In genomic region chr17:47773604-47774003, GRCm38 (mm10) we compare ENCODE assay signal across 29 mouse cellular contexts. TPM values are rescaled to one million over a fixed set of nuclear protein-coding genes. Genes with fewer than 3 reads are reported as not detected.
A peak's percentile ranks its signal among the peaks of the same experiment; 100 is the strongest.
DNase-seq lines count a peak whose midpoint lies in the region; ATAC-seq and TF ChIP-seq lines count a peak whose summit lies in the region.
"Had no signal": no experiment of that assay in that cellular context is flagged by ENCODE, and none has a peak within 500 bp of the region (broad histone marks: within the 10 kb centered on the region; RNA-seq: fewer than 3 reads in every experiment).

No protein-coding gene starts in this region.

- no peak overlapping the region for H3K4me2 ChIP-seq in intestine, embryonic 16.5 days (ENCODE audit: low read depth, low read length)
- no peak overlapping the region for H3K4me2 ChIP-seq in intestine, embryonic 15.5 days (replicated peaks)
- no peak overlapping the region for H3K4me2 ChIP-seq in limb, embryonic 13.5 days (replicated peaks)
- H3K4me2 ChIP-seq: heart, embryonic 11.5 days; liver, embryonic 13.5 days; lung, embryonic 14.5 days; midbrain, embryonic 12.5 days had no signal

- TF ChIP-seq POLR2A in cerebellum, adult 2 months (IDR thresholded peaks at IDR 0.05; ENCODE audit: borderline replicate concordance, insufficient read depth, low read length) = no peak

- 43% methylated on average over 6 of the region's 6 CpGs for WGBS in cerebellum, adult 2 months
- WGBS in intestine, embryonic 16.5 days = 58% methylated on average over 6 of the region's 6 CpGs
- 60% methylated on average over 6 of the region's 6 CpGs for WGBS in intestine, embryonic 15.5 days
- 15% methylated on average over 6 of the region's 6 CpGs for WGBS in limb, embryonic 13.5 days

- no peak overlapping the region for H3K4me3 ChIP-seq in cerebellum, adult 2 months (replicated peaks; ENCODE audit: insufficient read depth, low read depth, low read length)
- H3K4me3 ChIP-seq in intestine, embryonic 16.5 days (ENCODE audit: low read length) = no peak overlapping the region
- no peak overlapping the region for H3K4me3 ChIP-seq in intestine, embryonic 15.5 days (replicated peaks)
- no peak overlapping the region for H3K4me3 ChIP-seq in brown adipose tissue, adult 24 weeks (ENCODE audit: insufficient read depth, low read depth, low read length)
- H3K4me3 ChIP-seq in limb, embryonic 13.5 days = no peak overlapping the region
- no peak overlapping the region for H3K4me3 ChIP-seq in layer of hippocampus, adult 2 months
- H3K4me3 ChIP-seq: erythroblast, embryonic 14.5 days; liver, embryonic 13.5 days; midbrain, embryonic 12.5 days had no signal

- H3K9me3 ChIP-seq in intestine, embryonic 16.5 days (ENCODE audit: control insufficient read depth, low read length) = peaks cover 6% of the 10 kb centered on the region; the same call in 1 of the 2 replicates
- no peaks in the 10 kb centered on the region for H3K9me3 ChIP-seq in intestine, embryonic 15.5 days
- H3K9me3 ChIP-seq in limb, embryonic 13.5 days = peaks cover 12% of the 10 kb centered on the region

- no peak for ATAC-seq in intestine, embryonic 16.5 days
- no peak for ATAC-seq in intestine, embryonic 15.5 days
- ATAC-seq in limb, embryonic 13.5 days (ENCODE audit: low FRiP score, low read depth) = no peak
- ATAC-seq: activated CD4-positive, CD25-positive, alpha-beta regulatory T cell, adult 4 months; forebrain, embryonic 14.5 days; hindbrain, postnatal 0 days had no signal

- no peak overlapping the region for H3K9ac ChIP-seq in intestine, embryonic 16.5 days (ENCODE audit: low read depth, low read length)
- H3K9ac ChIP-seq in intestine, embryonic 15.5 days = no peak overlapping the region
- peak overlapping the region; percentile 13; the same call in 1 of the 2 replicates for H3K9ac ChIP-seq in limb, embryonic 13.5 days
- H3K9ac ChIP-seq: liver, embryonic 13.5 days; lung, embryonic 14.5 days; midbrain, embryonic 12.5 days had no signal

- no peaks in the 10 kb centered on the region for H3K36me3 ChIP-seq in intestine, embryonic 16.5 days (ENCODE audit: control insufficient read depth, insufficient read depth, low read length)
- H3K36me3 ChIP-seq in intestine, embryonic 15.5 days = no peaks in the 10 kb centered on the region
- no peaks in the 10 kb centered on the region for H3K36me3 ChIP-seq in limb, embryonic 13.5 days
- H3K36me3 ChIP-seq: liver, embryonic 13.5 days; midbrain, embryonic 12.5 days had no signal

- H3K27ac ChIP-seq in cerebellum, adult 2 months (ENCODE audit: insufficient read depth, low read length) = peak overlapping the region; percentile 49; the same call in 1 of the 2 replicates
- 0 out of 2 replicates have a peak overlapping the region, but pooled peaks have one; percentile 3 for H3K27ac ChIP-seq in intestine, embryonic 16.5 days (ENCODE audit: low read length)
- no peak overlapping the region for H3K27ac ChIP-seq in intestine, embryonic 15.5 days
- H3K27ac ChIP-seq in brown adipose tissue, adult 24 weeks (replicated peaks; ENCODE audit: low read depth, low read length) = 0 out of 2 replicates have a peak overlapping the region, but pooled peaks have one; percentile 15
- H3K27ac ChIP-seq in limb, embryonic 13.5 days = peak overlapping the region; percentile 74
- H3K27ac ChIP-seq in layer of hippocampus, adult 2 months = no peak overlapping the region
- H3K27ac ChIP-seq: hindbrain, postnatal 0 days; liver, embryonic 13.5 days; macrophage; midbrain, embryonic 12.5 days had no signal

- H3K27me3 ChIP-seq in cerebellum, adult 2 months (ENCODE audit: control insufficient read depth, insufficient read depth, low read length) = no peaks in the 10 kb centered on the region
- no peaks in the 10 kb centered on the region for H3K27me3 ChIP-seq in intestine, embryonic 16.5 days (replicated peaks; ENCODE audit: control insufficient read depth, insufficient read depth, low read length)
- H3K27me3 ChIP-seq in intestine, embryonic 15.5 days (replicated peaks) = no peaks in the 10 kb centered on the region
- no peaks in the 10 kb centered on the region; the same call in 1 of the 2 replicates for H3K27me3 ChIP-seq in limb, embryonic 13.5 days
- H3K27me3 ChIP-seq: liver, embryonic 13.5 days had no signal

- peaks cover 6% of the 10 kb centered on the region; the same call in 1 of the 2 replicates for H3K4me1 ChIP-seq in cerebellum, adult 2 months (ENCODE audit: control insufficient read depth, insufficient read depth, low read length)
- H3K4me1 ChIP-seq in intestine, embryonic 16.5 days (ENCODE audit: control insufficient read depth, insufficient read depth, low read length) = 0 out of 2 replicates have a peak, but pooled peaks cover 2% of the 10 kb centered on the region
- 0 out of 2 replicates have a peak, but pooled peaks cover 3% of the 10 kb centered on the region for H3K4me1 ChIP-seq in intestine, embryonic 15.5 days (replicated peaks)
- H3K4me1 ChIP-seq in brown adipose tissue, adult 24 weeks (ENCODE audit: control insufficient read depth, insufficient read depth, insufficient read length, low read length) = peaks cover 13% of the 10 kb centered on the region
- peaks cover 37% of the 10 kb centered on the region for H3K4me1 ChIP-seq in limb, embryonic 13.5 days
- H3K4me1 ChIP-seq: midbrain, embryonic 12.5 days had no signal

- no peak for TF ChIP-seq CTCF in cerebellum, adult 2 months (IDR thresholded peaks at IDR 0.05; ENCODE audit: borderline replicate concordance, insufficient read depth, low read depth, low read length)
- no peak for TF ChIP-seq CTCF in layer of hippocampus, adult 2 months (conservative IDR thresholded peaks at IDR 0.05)

- no peak for DNase-seq in cerebellum, adult 2 months
- DNase-seq in cerebellum, postnatal 36 days = no peak
- DNase-seq in ovary, postnatal 14 days (ENCODE audit: low spot score) = no peak
- DNase-seq in layer of hippocampus, adult 2 months (ENCODE audit: low spot score in 2 of 2) = no peak
- DNase-seq: adrenal gland, postnatal 14 days; cerebellum, adult 11-12 months; cerebellum, postnatal 25 days; heart, postnatal 4 days; kidney, adult 8-10 months; layer of hippocampus, postnatal 36 days; liver, embryonic 13.5 days; lung, embryonic 14.5 days; right cerebral cortex, postnatal 4 days had no signal

RNA-seq across cellular contexts. Expression of gene Tfeb, which starts 36.8 kb away (rescaled TPM):
- polyA plus RNA-seq in cerebellum, adult 2 months (2012; rRNA removed) = 26.4 and 27.5 TPM in 2 replicates
- 30.7 and 37.8 TPM in 2 replicates for polyA plus RNA-seq in intestine, embryonic 16.5 days (2015; fragmentation: Nextera tagmentation; extraction: Ambion mirVana)
- polyA plus RNA-seq in intestine, embryonic 15.5 days (2015; fragmentation: Nextera tagmentation; extraction: Ambion mirVana) = 22.4 and 22.8 TPM in 2 replicates
- 8.7 and 14.8 TPM in 2 replicates for polyA plus RNA-seq in brown adipose tissue, adult 24 weeks (2012; ENCODE audit: insufficient read depth, insufficient read length, missing spikeins)
- polyA plus RNA-seq in limb, embryonic 13.5 days (2015; fragmentation: Nextera tagmentation; extraction: Ambion mirVana) = 8.8 and 9.1 TPM in 2 replicates
- 10 to 100 TPM; 12.0 to 13.1 TPM for total RNA-seq in layer of hippocampus, adult 2 months (2021)

RNA-seq across cellular contexts. Expression of gene Pgc, which starts 47.0 kb away (rescaled TPM):
- 0.13 and 0.31 TPM in 2 replicates for polyA plus RNA-seq in cerebellum, adult 2 months (2012; rRNA removed)
- polyA plus RNA-seq in intestine, embryonic 16.5 days (2015; fragmentation: Nextera tagmentation; extraction: Ambion mirVana) = 0.28 and 0.68 TPM in 2 replicates
- 0.93 and 0.99 TPM in 2 replicates for polyA plus RNA-seq in intestine, embryonic 15.5 days (2015; fragmentation: Nextera tagmentation; extraction: Ambion mirVana)
- not detected in 2 replicates for polyA plus RNA-seq in brown adipose tissue, adult 24 weeks (2012; ENCODE audit: insufficient read depth, insufficient read length, missing spikeins)
- polyA plus RNA-seq in limb, embryonic 13.5 days (2015; fragmentation: Nextera tagmentation; extraction: Ambion mirVana) = 0.14 and 0.43 TPM in 2 replicates
- total RNA-seq in layer of hippocampus, adult 2 months (2021) = not detected
- total RNA-seq: adrenal gland, postnatal 14 days; gastrocnemius, postnatal 4 days; heart, postnatal 4 days; layer of hippocampus, postnatal 36 days; left cerebral cortex, postnatal 14 days; monocyte, adult 5-6 weeks had no signal
- polyA plus RNA-seq: activated CD4-positive, CD25-positive, alpha-beta regulatory T cell, adult 4 months; brain, embryonic 14.5 days; erythroblast, embryonic 14.5 days; forebrain, embryonic 14.5 days; heart, embryonic 11.5 days; liver, embryonic 13.5 days; macrophage; midbrain, embryonic 12.5 days; neural tube, embryonic 11.5 days had no signal

Comparison
In these comparisons a context has a peak if more than half of its experiments do, and no peak if none do; other contexts are left out.
1. H3K27ac ChIP-seq: peak in cerebellum, adult 2 months (single experiment), intestine, embryonic 16.5 days (single experiment), brown adipose tissue, adult 24 weeks (single experiment) and limb, embryonic 13.5 days (single experiment); none in intestine, embryonic 15.5 days (single experiment) and layer of hippocampus, adult 2 months (single experiment).